Mouse (Mus musculus): Measurements from ENCODE around the gene Kcnk4. TPM values are rescaled to one million over a fixed set of nuclear protein-coding genes. Genes with fewer than 3 reads are reported as not detected.
A peak's percentile ranks its signal among the peaks of the same experiment; 100 is the strongest.
"Not testable (repeated sequence)": the region's sequence is repeated elsewhere in the genome, so short reads cannot be mapped to it uniquely, and the experiment has no call there.

The Kcnk4 gene
- total and polyA plus RNA-seq, 3 experiments = 0.15 to 1.8 TPM; not detected in 1

GRCm38 (mm10) chr19:6911101-6912074, 22.9 kb downstream of the Kcnk4 start:
- TF ChIP-seq E2F4 (IDR thresholded peaks at IDR 0.05; ENCODE audit: borderline replicate concordance, low read depth, low read length) (no peak), MYB (IDR thresholded peaks at IDR 0.05; ENCODE audit: low read depth, low read length) (no peak), CTCF (IDR thresholded peaks at IDR 0.05 in 2 of 3, conservative IDR thresholded peaks at IDR 0.05 in 1 of 3; ENCODE audit: control insufficient read depth in 1 of 3, insufficient read depth in 1 of 3, low read depth in 2 of 3, low read length in 3 of 3, poor library complexity in 1 of 3, severe bottlenecking in 1 of 3) (no peak), POLR2A (IDR thresholded peaks at IDR 0.05; ENCODE audit: control insufficient read depth in 1 of 2, insufficient read depth in 1 of 2, low read depth in 1 of 2, low read length in 2 of 2, poor library complexity in 1 of 2) (0 out of 4 replicates have a peak, but pooled peaks of 1 of the 2 experiments have one; percentile 26), SMC3 (IDR thresholded peaks at IDR 0.05; ENCODE audit: low read depth, low read length) (peak; percentile 2; the same call in 1 of the 2 replicates), ZC3H11A (IDR thresholded peaks at IDR 0.05; ENCODE audit: low read depth, low read length) (no peak), ELF1 (IDR thresholded peaks at IDR 0.05; ENCODE audit: low read depth, low read length) (no peak), MEF2A (IDR thresholded peaks at IDR 0.05; ENCODE audit: extremely low read depth, insufficient replicate concordance, low read depth, low read length, poor library complexity, severe bottlenecking) (no peak), USF1 (IDR thresholded peaks at IDR 0.05; ENCODE audit: low read depth, low read length) (no peak), RCOR1 (IDR thresholded peaks at IDR 0.05; ENCODE audit: low read depth, low read length) (no peak), ZMIZ1 (IDR thresholded peaks at IDR 0.05; ENCODE audit: low read depth, low read length) (0 out of 2 replicates have a peak, but pooled peaks have one; percentile 5), POLR2AphosphoS2 (IDR thresholded peaks at IDR 0.05; ENCODE audit: low read length) (peak; percentile 45; the same call in 1 of the 2 replicates), EP300 (IDR thresholded peaks at IDR 0.05; ENCODE audit: low read depth in 1 of 2, low read length in 2 of 2) (no peak), SIN3A (IDR thresholded peaks at IDR 0.05; ENCODE audit: low read length) (no peak), NRF1 (IDR thresholded peaks at IDR 0.05; ENCODE audit: insufficient read depth, low read depth, low read length, poor library complexity, severe bottlenecking) (no peak), CHD1 (IDR thresholded peaks at IDR 0.05; ENCODE audit: low read depth, low read length) (no peak), MAFK (IDR thresholded peaks at IDR 0.05; ENCODE audit: borderline replicate concordance, low read depth, low read length) (no peak)
- Histone ChIP-seq H3K4me3 (ENCODE audit: control insufficient read depth in 1 of 2, insufficient read depth in 1 of 2, low read depth in 2 of 2, low read length in 2 of 2) (peak overlapping the region; percentile 65 to 88), H3K9me3 (replicated peaks; ENCODE audit: insufficient read depth, low read length) (no peaks in the 10 kb centered on the region), H3K36me3 (ENCODE audit: control insufficient read depth in 1 of 2, insufficient read depth in 2 of 2, low read length in 2 of 2) (peaks cover 3 to 10% of the 10 kb centered on the region in 2 experiments), H3K27me3 (ENCODE audit: control insufficient read depth in 1 of 2, insufficient read depth in 2 of 2, low read length in 2 of 2) (no peaks in the 10 kb centered on the region), H3K9ac (ENCODE audit: control insufficient read depth, low read depth, low read length, poor library complexity, severe bottlenecking) (peak overlapping the region; percentile 92), H3K4me1 (ENCODE audit: control insufficient read depth in 1 of 2, insufficient read depth in 2 of 2, low read length in 2 of 2) (peaks cover 0 to 8% of the 10 kb centered on the region in 2 experiments; a peak in 3 of 4 replicates), H3K27ac (ENCODE audit: control insufficient read depth, low read depth, low read length) (no peak overlapping the region), H3K79me2 (ENCODE audit: control insufficient read depth, insufficient read depth, low read length, poor library complexity) (peaks cover 30% of the 10 kb centered on the region)
- DNase-seq (ENCODE audit: low read depth, low spot score) = no peak

- DNase-seq (ENCODE audit: low read depth, low spot score) = peak; percentile 79
- H3K36me3 ChIP-seq (ENCODE audit: control insufficient read depth in 1 of 2, insufficient read depth in 2 of 2, low read length in 2 of 2); H3K9me3 ChIP-seq (replicated peaks; ENCODE audit: insufficient read depth, low read length); H3K4me1 ChIP-seq (ENCODE audit: control insufficient read depth in 1 of 2, insufficient read depth in 2 of 2, low read length in 2 of 2); H3K27me3 ChIP-seq (ENCODE audit: control insufficient read depth in 1 of 2, insufficient read depth in 2 of 2, low read length in 2 of 2): not testable (repeated sequence)
- Histone ChIP-seq H3K9ac (ENCODE audit: control insufficient read depth, low read depth, low read length, poor library complexity, severe bottlenecking) (peak overlapping the region; percentile 92), H3K79me2 (ENCODE audit: control insufficient read depth, insufficient read depth, low read length, poor library complexity) (peaks cover 30% of the 10 kb centered on the region), H3K4me3 (ENCODE audit: control insufficient read depth in 1 of 2, insufficient read depth in 1 of 2, low read depth in 2 of 2, low read length in 2 of 2) (peak overlapping the region; percentile 65 to 88), H3K27ac (ENCODE audit: control insufficient read depth, low read depth, low read length) (peak overlapping the region; percentile 99)
- TF ChIP-seq ZMIZ1 (IDR thresholded peaks at IDR 0.05; ENCODE audit: low read depth, low read length) (peak; percentile 29; the same call in 1 of the 2 replicates), POLR2AphosphoS2 (IDR thresholded peaks at IDR 0.05; ENCODE audit: low read length) (0 out of 2 replicates have a peak, but pooled peaks have one; percentile 18), USF1 (IDR thresholded peaks at IDR 0.05; ENCODE audit: low read depth, low read length) (peak; percentile 55; the same call in 1 of the 2 replicates)
These were observed 24.0 kb downstream of the Kcnk4 start for GRCm38 (mm10) chr19:6910306-6910705.

All from MEL (cell line).